Mouse (Mus musculus) liver, postnatal 0 days (tissue): ENCODE results near the gene Lrrc8c.

Source experiments
- CTCF ChIP-seq: sonication (generic); IDR thresholded peaks from 2 replicates; pipeline ENCODE4 v1.5.1; 2016; ENCODE audit warnings: antibody characterized with exemption, low read depth
- EP300 ChIP-seq: IDR thresholded peaks from 2 replicates; pipeline ENCODE4 v1.6.1; 2016; ENCODE audit warnings: antibody characterized with exemption, low read depth, mild to moderate bottlenecking

- no peak for TF ChIP-seq CTCF
- TF ChIP-seq EP300: no peak
Measured at GRCm38 (mm10) chr5:105661894-105662293, 142.7 kb downstream of the Lrrc8c start.
